Mouse (Mus musculus): ENCODE measurements around the gene Ghrhr. TPM values are rescaled to one million over a fixed set of nuclear protein-coding genes. Genes with fewer than 3 reads are reported as not detected.
A peak's percentile ranks its signal among the peaks of the same experiment; 100 is the strongest.

The Ghrhr gene
- polyA plus RNA-seq, 1 experiment from 2014 or later: not detected

DNA sequence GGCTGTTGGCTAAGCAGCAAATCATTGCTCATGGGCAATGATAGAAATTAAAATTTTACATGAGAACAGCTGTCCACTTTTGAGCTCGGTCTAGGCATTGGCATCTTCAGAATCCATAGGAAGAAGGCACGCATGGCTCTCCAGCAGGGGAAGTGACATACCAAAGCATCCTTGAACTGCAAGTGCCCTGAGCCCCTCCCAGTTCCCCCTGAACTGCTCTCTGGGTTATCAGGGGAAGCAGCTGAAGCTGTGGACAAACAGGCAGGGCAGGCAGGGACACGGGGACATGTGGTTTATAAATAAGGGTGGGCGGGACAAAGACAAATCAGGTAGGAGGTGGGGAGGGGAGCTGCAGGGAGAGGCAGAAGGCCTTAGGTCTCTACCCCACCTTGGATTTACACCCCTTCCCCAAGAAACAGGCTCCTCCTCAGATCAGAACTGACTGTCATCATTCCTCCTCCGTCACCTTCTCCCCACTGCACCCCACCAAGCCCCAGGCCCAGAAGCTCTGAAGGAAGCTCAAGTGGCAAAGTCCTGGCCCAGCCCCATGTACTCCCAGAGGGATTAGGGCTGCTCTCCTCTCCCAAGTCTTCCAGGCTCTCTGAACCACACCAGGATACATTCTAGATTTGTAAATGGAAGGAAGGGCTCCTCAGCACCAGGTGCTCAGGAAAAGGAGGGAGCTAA is 19.9 kb upstream of the Ghrhr start:
- Histone ChIP-seq H3K27ac (no peak overlapping the region), H3K36me3 (no peaks in the 10 kb centered on the region), H3K4me3 (no peak overlapping the region), H3K9me3 (no peaks in the 10 kb centered on the region), H3K27me3 (ENCODE audit: insufficient read depth, poor library complexity, severe bottlenecking) (peaks cover 30% of the 10 kb centered on the region), H3K4me1 (peaks cover 12% of the 10 kb centered on the region)
- 23% methylated on average over 5 of the region's 5 CpGs for WGBS
- peak; percentile 72 for DNase-seq (ENCODE audit: low spot score)

DNA sequence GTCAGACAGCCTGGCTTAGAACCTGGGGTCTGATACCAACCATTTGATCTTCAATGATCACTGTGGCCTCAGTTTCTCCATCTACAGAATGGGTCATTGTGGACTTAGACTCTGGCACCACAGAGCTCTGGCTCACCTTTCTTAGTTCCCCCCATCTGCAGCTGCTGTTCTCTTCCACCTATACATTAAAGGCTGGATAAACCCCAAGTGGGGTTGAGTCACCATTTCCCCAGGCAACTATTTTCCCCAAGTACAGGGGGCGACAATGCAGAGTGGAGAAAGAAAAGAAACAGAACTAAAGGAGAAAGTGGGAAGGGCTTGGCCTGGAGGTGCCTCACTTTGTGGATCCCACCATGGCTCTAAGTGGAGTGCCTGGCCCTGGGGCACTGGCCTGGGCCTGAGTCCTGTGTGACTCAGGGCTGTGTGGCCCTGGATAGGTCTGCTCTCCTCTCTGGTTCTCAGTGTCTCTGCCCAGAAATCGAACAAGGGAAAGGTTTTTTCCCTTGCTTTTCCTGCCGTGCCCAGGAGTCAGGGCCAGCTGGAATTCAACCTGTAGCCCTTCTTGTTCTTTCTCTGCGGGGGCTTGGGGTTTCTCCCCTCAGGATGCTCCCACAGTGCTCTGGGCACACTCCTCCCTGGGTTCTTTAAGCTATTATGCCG is 19.0 kb upstream of the Ghrhr start:
- peaks cover 12% of the 10 kb centered on the region for H3K4me1 ChIP-seq
- no peaks in the 10 kb centered on the region for H3K9me3 ChIP-seq
- H3K36me3 ChIP-seq: no peaks in the 10 kb centered on the region
- H3K27ac ChIP-seq: no peak overlapping the region
- peaks cover 30% of the 10 kb centered on the region for H3K27me3 ChIP-seq (ENCODE audit: insufficient read depth, poor library complexity, severe bottlenecking)
- WGBS: 71% methylated on average over 5 of the region's 5 CpGs
- peak; percentile 51 for DNase-seq (ENCODE audit: low spot score)
- H3K4me3 ChIP-seq: no peak overlapping the region

DNA sequence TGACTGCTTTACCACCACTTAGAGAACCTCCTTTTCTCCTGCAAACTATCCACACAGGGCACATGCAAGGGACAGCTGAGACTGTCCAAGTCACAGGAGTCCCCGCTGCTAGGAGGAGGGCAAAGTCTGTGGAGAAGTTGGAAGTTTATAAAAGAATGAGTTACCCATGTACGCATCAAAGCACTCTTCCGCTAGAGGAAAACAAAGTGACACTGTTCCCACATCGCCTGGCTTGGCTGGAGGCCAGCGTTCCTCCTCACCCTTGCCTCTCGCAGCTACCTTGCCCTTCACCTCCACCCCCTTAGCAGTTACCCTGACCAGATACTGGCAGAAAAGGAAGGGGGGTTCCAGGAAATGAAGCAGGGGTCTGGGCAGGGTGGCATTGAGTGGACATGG is 18.5 kb upstream of the Ghrhr start:
- no peaks in the 10 kb centered on the region for H3K36me3 ChIP-seq
- H3K27ac ChIP-seq: no peak overlapping the region
- no peaks in the 10 kb centered on the region for H3K9me3 ChIP-seq
- DNase-seq (ENCODE audit: low spot score): peak; percentile 61
- WGBS: 66% methylated on average over 6 of the region's 6 CpGs
- H3K27me3 ChIP-seq (ENCODE audit: insufficient read depth, poor library complexity, severe bottlenecking): peaks cover 30% of the 10 kb centered on the region
- no peak overlapping the region for H3K4me3 ChIP-seq
- H3K4me1 ChIP-seq: peaks cover 12% of the 10 kb centered on the region

DNA sequence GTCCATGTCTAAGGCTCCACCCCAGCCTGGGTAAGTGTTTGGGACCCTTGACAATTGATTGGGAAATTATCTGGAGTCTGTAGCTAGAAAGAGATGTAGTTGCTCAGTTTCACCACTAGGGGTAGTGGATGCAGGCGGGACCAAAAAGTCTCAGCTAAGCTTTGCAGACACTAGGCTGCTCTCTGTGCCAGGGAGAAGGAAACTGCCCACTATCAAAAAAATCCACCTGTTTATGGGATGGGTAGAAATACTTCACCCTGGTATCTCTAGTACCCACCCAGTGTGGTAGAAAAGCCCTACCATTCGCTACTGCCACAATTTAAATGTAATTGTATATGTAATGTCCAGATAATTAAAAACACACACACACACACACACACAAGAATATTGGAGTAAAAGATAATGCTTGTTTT is 17.4 kb upstream of the Ghrhr start:
- H3K4me3 ChIP-seq: no peak overlapping the region
- H3K4me1 ChIP-seq: peaks cover 12% of the 10 kb centered on the region
- H3K36me3 ChIP-seq: no peaks in the 10 kb centered on the region
- no peaks in the 10 kb centered on the region for H3K9me3 ChIP-seq
- peak; percentile 71 for DNase-seq (ENCODE audit: low spot score)
- peaks cover 29% of the 10 kb centered on the region for H3K27me3 ChIP-seq (ENCODE audit: insufficient read depth, poor library complexity, severe bottlenecking)
- H3K27ac ChIP-seq: no peak overlapping the region
- WGBS: 23% methylated on average over 2 of the region's 2 CpGs

DNA sequence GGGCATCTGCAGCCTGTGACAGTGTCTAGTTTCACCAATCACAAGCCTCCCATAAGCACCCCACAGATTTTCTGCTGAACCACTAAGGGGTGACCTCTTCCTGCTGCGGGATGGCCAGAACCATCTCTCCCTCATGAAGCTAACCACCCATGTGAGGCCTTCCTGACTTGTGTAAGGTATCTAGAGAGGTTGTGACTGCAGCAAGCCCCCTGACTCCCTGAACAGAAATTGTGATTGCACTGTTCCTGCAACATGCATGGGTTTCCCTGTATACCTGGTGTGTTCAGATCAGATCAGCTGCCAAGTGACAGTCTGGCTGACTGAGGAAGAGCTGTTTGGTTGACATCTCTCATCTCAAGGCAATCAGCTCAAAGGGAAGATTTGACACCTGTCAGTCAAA is 13.4 kb upstream of the Ghrhr start:
- Histone ChIP-seq H3K27me3 (ENCODE audit: insufficient read depth, poor library complexity, severe bottlenecking) (peaks cover 4% of the 10 kb centered on the region), H3K4me1 (0 out of 2 replicates have a peak, but pooled peaks cover 2% of the 10 kb centered on the region), H3K4me3 (no peak overlapping the region), H3K9me3 (no peaks in the 10 kb centered on the region), H3K36me3 (no peaks in the 10 kb centered on the region), H3K27ac (no peak overlapping the region)
- peak; percentile 45 for DNase-seq (ENCODE audit: low spot score)
- 74% methylated on average over 1 of the region's 1 CpGs for WGBS

DNA sequence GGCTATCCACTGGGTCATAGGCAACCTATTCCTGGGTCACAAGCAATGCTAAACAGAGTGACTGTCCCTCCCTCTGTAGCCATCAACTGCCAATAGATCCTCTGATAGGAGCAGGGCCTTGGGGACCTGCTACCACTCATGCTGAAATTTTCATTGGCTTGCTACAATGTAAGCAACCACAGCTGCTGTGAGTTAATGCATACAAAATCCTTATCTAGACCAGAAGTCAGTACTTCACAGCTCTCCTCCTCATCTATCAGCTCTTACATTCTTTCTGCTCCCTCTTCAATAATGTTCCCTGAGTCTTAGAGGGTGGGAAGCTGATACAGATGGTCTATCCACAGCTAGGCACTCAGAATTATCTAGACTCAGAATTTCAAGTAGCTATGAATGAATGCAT is 9.0 kb upstream of the Ghrhr start:
- no peak overlapping the region for H3K4me3 ChIP-seq
- H3K27me3 ChIP-seq (ENCODE audit: insufficient read depth, poor library complexity, severe bottlenecking): no peaks in the 10 kb centered on the region
- no peaks in the 10 kb centered on the region for H3K9me3 ChIP-seq

DNA sequence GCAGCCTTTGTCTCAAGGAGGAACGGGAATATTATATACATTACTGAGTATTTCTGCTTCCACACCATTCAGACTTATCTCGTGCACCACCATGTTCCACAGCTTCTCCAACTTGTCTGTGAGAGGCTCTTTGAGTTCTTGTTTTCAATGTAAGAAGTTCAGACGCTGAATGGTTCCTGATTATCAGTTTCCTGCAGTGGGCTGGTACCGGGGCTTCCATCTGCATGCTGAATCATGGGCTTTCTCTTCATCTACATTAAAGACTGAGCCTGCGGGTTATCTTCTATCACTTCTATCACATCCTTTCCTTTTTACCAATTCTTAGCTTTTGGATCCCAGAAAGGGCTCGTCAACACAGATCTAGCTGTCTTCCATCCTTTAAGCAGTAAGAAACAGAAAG is 5.3 kb upstream of the Ghrhr start:
- DNase-seq (ENCODE audit: low spot score): peak; percentile 33
- H3K36me3 ChIP-seq: no peaks in the 10 kb centered on the region
- no peaks in the 10 kb centered on the region for H3K4me1 ChIP-seq
- no peaks in the 10 kb centered on the region for H3K9me3 ChIP-seq
- H3K27me3 ChIP-seq (ENCODE audit: insufficient read depth, poor library complexity, severe bottlenecking): peaks cover 2% of the 10 kb centered on the region; the same call in 1 of the 2 replicates
- no peak overlapping the region for H3K4me3 ChIP-seq
- WGBS: 67% methylated on average over 6 of the region's 6 CpGs
- no peak overlapping the region for H3K27ac ChIP-seq

More for the DNA sequence above, 9.0 kb upstream of the Ghrhr start:
- DNase-seq (ENCODE audit: low spot score): no peak
- no peaks in the 10 kb centered on the region for H3K4me1 ChIP-seq
- H3K27ac ChIP-seq: no peak overlapping the region
- H3K36me3 ChIP-seq: no peaks in the 10 kb centered on the region

DNA sequence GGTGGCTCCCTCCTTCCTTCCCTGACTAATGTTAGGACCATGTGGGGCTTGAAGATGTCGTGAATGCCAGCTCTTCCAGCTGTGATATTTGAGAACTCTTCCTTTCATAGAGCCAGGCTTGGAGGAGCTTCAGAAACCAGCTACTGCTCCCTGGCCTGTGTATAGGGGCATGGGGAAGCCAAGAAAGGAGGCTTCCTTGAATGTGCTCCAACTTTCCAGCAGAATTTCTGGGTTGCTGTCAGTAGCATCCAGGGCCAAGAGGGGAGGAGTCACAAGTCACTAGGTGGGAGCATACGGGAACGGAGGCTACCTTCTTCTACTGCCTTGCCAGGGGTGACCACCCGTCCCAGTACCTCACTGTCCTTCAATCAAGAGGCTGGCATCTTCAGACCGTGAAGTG is 416 bp downstream of the Ghrhr start:
- H3K36me3 ChIP-seq: no peaks in the 10 kb centered on the region
- H3K27ac ChIP-seq: no peak overlapping the region
- no peak overlapping the region for H3K4me3 ChIP-seq
- H3K4me1 ChIP-seq: no peaks in the 10 kb centered on the region
- DNase-seq (ENCODE audit: low spot score): peak; percentile 70
- peaks cover 59% of the 10 kb centered on the region for H3K27me3 ChIP-seq (ENCODE audit: insufficient read depth, poor library complexity, severe bottlenecking)
- WGBS: 73% methylated on average over 5 of the region's 5 CpGs
- no peaks in the 10 kb centered on the region for H3K9me3 ChIP-seq

DNA sequence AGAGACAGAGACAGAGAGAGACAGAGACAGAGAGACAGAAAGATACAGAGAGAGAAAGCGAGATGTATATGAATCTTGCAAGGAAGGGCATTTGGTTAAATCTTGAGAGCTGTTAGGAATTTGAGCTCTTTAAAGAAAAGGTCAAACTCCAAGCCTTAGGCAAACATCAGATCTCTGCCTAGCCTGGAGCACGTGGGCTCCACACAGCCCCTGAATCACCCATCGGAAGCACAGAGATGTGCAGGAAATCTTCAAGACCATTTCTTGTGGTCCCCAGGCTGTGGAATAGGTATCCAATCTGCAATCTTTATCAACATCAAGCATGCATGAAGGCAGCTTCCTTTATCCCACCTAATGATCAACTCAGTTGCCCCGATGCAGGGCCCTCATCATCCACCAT is 1.4 kb downstream of the Ghrhr start:
- DNase-seq (ENCODE audit: low spot score): peak; percentile 54
- no peaks in the 10 kb centered on the region for H3K4me1 ChIP-seq
- peaks cover 68% of the 10 kb centered on the region for H3K27me3 ChIP-seq (ENCODE audit: insufficient read depth, poor library complexity, severe bottlenecking)
- 80% methylated on average over 4 of the region's 4 CpGs for WGBS
- no peak overlapping the region for H3K4me3 ChIP-seq
- no peak overlapping the region for H3K27ac ChIP-seq
- H3K36me3 ChIP-seq: no peaks in the 10 kb centered on the region
- H3K9me3 ChIP-seq: no peaks in the 10 kb centered on the region

DNA sequence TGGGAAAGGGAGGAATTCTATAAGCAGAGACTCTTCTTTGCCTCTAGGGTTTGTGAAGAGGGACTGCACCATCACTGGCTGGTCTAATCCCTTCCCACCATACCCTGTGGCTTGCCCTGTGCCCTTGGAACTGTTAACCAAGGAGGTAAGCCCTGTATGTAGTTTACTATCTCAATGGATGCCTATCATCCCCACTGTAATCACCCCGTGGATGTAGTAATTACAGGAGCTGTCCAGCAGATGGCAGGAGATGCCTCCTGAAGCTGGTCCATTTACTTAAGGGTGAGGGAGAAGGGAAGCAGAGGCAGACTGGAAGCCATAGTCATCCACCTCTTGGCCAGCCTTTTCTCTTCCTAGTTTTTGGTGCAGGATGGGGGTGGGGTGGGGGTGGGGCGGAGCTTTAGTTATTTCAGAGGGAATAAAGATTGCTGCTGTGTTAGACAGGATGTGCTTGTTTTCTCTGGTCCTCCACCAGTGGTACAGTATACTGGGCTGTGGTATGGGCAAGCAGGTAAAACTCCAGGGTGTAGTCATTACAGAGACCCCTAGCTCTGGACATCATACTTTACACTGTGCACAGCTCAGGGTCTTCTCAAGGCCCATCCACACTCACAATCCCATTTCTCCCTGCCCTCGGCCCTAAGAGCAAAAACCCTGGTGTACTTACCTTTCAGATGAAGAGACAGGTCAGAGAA is 3.7 kb downstream of the Ghrhr start:
- WGBS: 40% methylated on average over 3 of the region's 3 CpGs
- Histone ChIP-seq H3K4me3 (no peak overlapping the region), H3K27me3 (ENCODE audit: insufficient read depth, poor library complexity, severe bottlenecking) (peaks cover 90% of the 10 kb centered on the region), H3K27ac (no peak overlapping the region), H3K9me3 (no peaks in the 10 kb centered on the region), H3K4me1 (no peaks in the 10 kb centered on the region), H3K36me3 (no peaks in the 10 kb centered on the region)
- no peak for DNase-seq (ENCODE audit: low spot score)

DNA sequence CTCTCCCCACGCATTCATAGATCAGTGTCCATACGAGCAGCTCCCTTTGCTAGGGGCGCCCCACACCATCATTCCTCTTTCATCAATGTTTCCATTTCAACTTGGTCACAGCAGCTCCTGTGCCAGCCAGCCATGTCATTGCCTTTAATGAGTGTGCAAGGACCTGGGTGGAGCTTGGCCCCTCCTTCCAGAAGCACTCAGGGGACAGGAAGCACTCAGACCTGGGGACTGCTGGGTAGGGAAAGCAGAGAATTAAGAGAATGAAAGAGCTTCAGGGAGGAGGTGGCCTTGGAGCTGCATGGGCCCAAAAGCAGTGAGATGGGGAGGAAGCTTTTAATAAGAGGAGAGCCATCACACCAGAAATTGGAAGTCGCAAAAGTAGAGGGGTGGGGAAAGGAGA is 5.9 kb downstream of the Ghrhr start:
- WGBS: 75% methylated on average over 4 of the region's 4 CpGs
- DNase-seq (ENCODE audit: low spot score): no peak
- H3K4me3 ChIP-seq: no peak overlapping the region
- no peaks in the 10 kb centered on the region for H3K4me1 ChIP-seq
- no peaks in the 10 kb centered on the region for H3K9me3 ChIP-seq
- peaks cover 97% of the 10 kb centered on the region for H3K27me3 ChIP-seq (ENCODE audit: insufficient read depth, poor library complexity, severe bottlenecking)
- H3K27ac ChIP-seq: no peak overlapping the region
- H3K36me3 ChIP-seq: no peaks in the 10 kb centered on the region

DNA sequence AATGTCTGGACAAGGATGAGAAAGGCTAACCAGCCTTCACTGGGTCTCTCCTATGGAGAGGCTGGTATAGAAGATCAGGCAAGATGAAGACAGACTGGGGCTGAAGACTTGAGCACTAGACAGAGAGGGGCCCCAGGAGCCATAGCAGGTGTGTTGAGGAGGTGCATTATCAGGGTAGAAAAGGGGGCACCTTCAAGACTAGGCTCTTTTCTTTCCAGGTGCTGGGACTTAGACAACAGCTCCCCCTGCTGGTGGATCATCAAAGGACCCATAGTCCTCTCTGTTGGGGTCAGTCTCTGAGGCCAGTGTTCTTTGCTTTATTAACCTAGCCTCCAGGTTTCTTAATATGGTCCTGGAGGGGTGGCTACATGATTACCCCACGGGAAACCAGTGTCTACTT is 7.8 kb downstream of the Ghrhr start:
- Histone ChIP-seq H3K27me3 (ENCODE audit: insufficient read depth, poor library complexity, severe bottlenecking) (peaks cover 97% of the 10 kb centered on the region), H3K9me3 (no peaks in the 10 kb centered on the region), H3K36me3 (no peaks in the 10 kb centered on the region), H3K4me1 (peaks cover 6% of the 10 kb centered on the region; the same call in 1 of the 2 replicates), H3K4me3 (no peak overlapping the region), H3K27ac (no peak overlapping the region)
- DNase-seq (ENCODE audit: low spot score): no peak
- WGBS: 8% methylated on average over 1 of the region's 1 CpGs

DNA sequence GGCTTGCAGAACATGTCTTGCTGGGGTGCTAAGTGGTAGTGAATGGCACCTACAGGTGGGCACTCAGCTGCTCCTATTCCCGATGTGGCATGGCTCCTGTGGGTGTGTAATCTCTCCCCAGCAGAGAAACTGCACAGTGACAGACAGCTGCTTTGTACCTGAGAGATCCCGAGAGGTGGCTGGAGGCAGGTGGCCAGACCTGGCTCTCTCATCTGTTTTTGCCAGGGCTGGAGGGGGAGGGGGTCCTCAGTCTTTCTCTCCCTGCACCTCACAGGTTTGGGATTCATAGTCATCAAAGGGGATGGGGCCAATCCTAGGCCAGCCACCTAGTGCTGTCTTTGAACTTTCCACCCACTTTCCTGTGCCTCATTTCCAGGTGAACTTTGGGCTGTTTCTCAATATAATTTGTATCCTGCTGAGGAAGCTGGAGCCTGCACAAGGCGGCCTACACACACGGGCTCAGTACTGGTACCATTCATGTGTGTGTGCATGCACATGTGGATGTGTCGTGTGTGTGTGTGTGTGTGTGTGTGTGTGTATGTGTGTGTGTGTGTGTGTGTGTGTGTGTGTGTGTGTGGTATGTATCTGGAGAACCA is 8.4 kb downstream of the Ghrhr start:
- Histone ChIP-seq H3K36me3 (no peaks in the 10 kb centered on the region), H3K27me3 (ENCODE audit: insufficient read depth, poor library complexity, severe bottlenecking) (peaks cover 95% of the 10 kb centered on the region), H3K4me1 (peaks cover 8% of the 10 kb centered on the region; the same call in 1 of the 2 replicates), H3K27ac (no peak overlapping the region), H3K9me3 (no peaks in the 10 kb centered on the region), H3K4me3 (no peak overlapping the region)
- 59% methylated on average over 5 of the region's 5 CpGs for WGBS
- DNase-seq (ENCODE audit: low spot score): no peak
